Mouse (Mus musculus) heart, adult 8-10 months (tissue): ENCODE measurements at regions not wholly inside any gene's neighbourhood (a gene's known extent, or its start where the extent isn't known, plus 50 kb on each side); places are given as distances from the start of the nearest gene placed in this dataset.

ENCODE experiments used
- DNase-seq: peaks from one replicate; pipeline ENCODE4 v3.0.0; 2022; ENCODE audit warnings: low spot score

DNA sequence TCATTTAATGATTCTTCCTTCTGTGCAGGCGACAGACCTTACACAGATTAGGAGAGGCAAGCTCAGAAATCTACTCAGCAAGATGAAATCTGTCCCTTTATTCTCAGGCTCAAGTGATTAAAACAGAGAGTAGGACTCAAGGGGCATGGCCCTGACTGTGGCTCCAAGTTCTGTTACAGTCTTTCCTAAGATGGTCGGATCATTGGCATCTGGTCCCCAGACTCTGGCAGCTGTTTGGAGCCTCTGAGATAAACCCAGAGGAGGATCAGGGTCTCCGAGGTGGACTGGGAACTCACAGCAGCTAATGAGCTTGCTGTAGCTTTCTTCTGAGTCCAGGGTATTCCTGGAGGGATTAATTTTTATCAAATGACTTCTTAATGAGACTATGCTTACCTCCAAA, 51.7 kb upstream of the Hs3st2 start:
- no peak for DNase-seq
